Mouse (Mus musculus) thymus, adult 2 months (tissue): ENCODE data around the gene Ldhb.

Experiments
- CTCF ChIP-seq: fragments of 200-500 bp; IDR thresholded peaks from 2 replicates; pipeline ENCODE4 v1.5.1; 2012; ENCODE audit warnings: mild to moderate bottlenecking, control low read depth, low read length, moderate library complexity, borderline replicate concordance; ENCODE audit not compliant: control insufficient read depth, poor library complexity, insufficient read depth; ENCODE audit errors: extremely low read depth
- POLR2A ChIP-seq: fragments of 200-500 bp; IDR thresholded peaks from 2 replicates; pipeline ENCODE4 v1.6.1; 2012; ENCODE audit warnings: mild to moderate bottlenecking, low read length, control low read depth, moderate library complexity; ENCODE audit not compliant: control insufficient read depth, poor library complexity, insufficient read depth; ENCODE audit errors: extremely low read depth

- TF ChIP-seq POLR2A (no peak), CTCF (no peak)
These were observed 43.7 kb upstream of the Ldhb start for GRCm38 (mm10) chr6:142551482-142551881.
